Mouse (Mus musculus): Measurements from ENCODE around the gene 2010111I01Rik.

2010111I01Rik gene

GRCm38 (mm10) chr13:63115187-63115784, 150.6 kb downstream of the 2010111I01Rik start:
- DNase-seq: no peak

DNA sequence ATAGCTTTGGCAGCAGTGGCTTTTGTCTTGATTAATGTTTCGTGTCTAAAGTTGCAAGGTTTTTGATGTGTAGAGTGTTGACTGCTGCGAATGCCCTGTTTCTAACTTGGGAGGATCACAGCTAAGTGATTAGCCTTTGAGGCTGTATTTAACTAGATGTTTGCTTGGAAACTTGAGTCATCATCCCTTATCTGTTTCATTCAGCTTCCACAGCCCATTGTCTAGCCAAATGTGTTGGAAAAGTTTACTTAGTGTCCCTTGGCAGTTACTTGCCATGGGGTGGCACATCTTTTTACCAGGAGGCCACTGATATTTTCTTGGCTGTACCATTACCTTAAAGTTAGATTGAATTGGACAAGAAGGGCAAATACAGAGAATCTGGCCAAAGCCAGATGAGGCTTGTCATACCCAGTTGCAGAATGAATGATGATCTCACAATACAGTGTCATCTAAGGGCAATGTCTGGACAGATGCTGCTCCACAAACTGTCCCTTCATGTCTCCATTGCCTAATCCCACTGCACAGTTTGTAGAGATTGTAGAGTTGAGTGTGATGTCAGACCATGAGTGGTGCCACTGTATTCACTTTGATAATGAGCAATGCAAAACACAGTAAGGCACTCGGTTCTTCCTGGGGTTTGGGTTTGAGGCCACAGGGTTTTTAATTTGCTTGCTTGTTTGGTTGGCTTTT, 152.9 kb downstream of the 2010111I01Rik start:
- DNase-seq: peak in 1 of 2 experiments; percentile 30

- DNase-seq: no peak
Observed at GRCm38 (mm10) chr13:63118682-63119081, 154.0 kb downstream of the 2010111I01Rik start.

- DNase-seq: no peak
Observed at GRCm38 (mm10) chr13:63120296-63120695, 155.6 kb downstream of the 2010111I01Rik start.

- DNase-seq: no peak
Observed at GRCm38 (mm10) chr13:63121747-63122146, 157.1 kb downstream of the 2010111I01Rik start.

GRCm38 (mm10) chr13:63126206-63126605, 161.5 kb downstream of the 2010111I01Rik start:
- DNase-seq: no peak

- no peak for DNase-seq
Observed at GRCm38 (mm10) chr13:63127516-63127915, 162.8 kb downstream of the 2010111I01Rik start.

GRCm38 (mm10) chr13:63134879-63135421, 170.3 kb downstream of the 2010111I01Rik start:
- peak; percentile 59 to 75 for DNase-seq

- DNase-seq: no peak
Observed at GRCm38 (mm10) chr13:63135994-63136393, 171.3 kb downstream of the 2010111I01Rik start.

GRCm38 (mm10) chr13:63136775-63137174, 172.1 kb downstream of the 2010111I01Rik start:
- DNase-seq: no peak

DNA sequence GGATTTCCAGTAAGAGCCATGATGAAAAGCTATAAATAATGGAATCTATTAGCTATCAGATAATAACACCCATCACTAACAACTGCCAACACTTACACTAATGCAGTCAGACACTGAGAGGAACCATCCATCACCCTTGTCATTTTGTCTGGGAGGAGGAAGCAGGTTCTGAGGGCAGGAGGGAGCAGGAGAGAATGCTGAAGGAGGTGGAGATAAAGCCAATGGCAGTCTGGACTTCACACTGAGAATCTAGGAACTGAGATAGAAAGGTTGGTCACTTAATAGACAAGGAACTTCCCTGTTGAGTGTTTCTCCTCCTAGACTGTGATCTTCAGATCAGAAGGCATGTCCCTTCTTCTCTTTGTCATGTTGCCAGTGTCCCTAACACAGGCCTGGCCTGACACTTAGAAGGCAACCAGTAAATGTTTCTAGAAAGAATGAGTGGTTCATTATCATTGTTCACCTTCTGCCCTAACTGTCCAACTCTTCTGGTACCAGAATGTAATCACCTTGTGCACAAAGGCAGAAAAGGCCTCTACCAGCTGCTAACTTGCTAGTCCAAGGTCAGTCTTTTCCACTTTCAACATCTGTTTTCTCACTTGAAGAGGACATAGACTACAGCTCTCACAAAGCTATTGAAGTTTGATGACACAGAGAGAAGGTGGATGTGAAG, 173.8 kb downstream of the 2010111I01Rik start:
- DNase-seq: no peak

- DNase-seq: no peak
Observed at GRCm38 (mm10) chr13:63139463-63140226, 175.0 kb downstream of the 2010111I01Rik start.

GRCm38 (mm10) chr13:63140784-63141183, 176.1 kb downstream of the 2010111I01Rik start:
- DNase-seq: peak; percentile 61 to 63

GRCm38 (mm10) chr13:63141275-63141674, 176.6 kb downstream of the 2010111I01Rik start:
- DNase-seq: no peak

- DNase-seq: no peak
Observed at GRCm38 (mm10) chr13:63146604-63147188, 182.0 kb downstream of the 2010111I01Rik start.

DNA sequence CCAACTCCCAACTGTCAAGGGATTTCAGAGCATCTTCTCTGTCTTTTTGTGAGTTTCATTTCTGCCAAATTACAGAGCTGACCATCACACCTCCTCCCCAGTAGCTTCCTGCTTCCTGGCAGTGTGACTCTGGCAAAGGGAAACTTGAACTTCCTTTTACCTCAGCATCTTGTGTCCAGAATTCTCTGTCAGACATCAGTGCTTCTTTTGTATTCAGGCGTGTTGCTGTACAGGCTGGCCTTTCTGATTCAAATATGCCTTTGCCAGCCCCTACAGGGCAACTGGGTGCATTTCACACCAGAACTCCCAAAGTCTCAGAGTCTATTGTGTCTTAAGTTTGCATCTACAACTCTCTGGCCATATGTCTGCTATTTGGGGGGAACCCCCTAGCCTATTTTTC, 183.5 kb downstream of the 2010111I01Rik start:
- no peak for DNase-seq

DNA sequence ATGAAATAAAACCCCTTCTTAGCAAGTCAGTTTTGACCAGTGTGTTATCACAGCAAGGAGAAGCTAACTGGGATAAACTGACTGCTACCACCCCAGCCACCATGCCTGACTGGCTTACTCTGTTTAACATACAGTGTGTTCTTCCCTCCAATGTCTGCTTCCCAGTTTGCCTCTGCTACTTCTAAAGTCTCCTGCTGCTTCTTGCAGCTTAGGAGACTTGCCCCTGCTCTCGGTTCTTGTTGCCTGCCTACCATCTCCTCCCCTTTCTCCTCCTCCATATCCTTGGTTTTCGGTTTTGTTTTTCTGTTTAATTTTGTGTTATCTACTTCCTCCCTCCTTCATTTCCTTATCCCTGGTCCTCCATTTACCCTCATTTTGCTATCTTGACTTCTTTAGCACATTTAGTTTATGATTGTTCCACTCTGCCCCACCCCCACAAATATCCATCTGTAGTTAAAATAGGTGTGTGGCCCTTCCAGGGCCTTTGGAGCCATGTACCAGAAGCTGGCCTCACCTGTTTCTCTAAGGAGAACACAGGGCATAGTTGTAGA, 185.9 kb downstream of the 2010111I01Rik start:
- no peak for DNase-seq

- no peak for DNase-seq
Observed at GRCm38 (mm10) chr13:63151028-63151738, 186.5 kb downstream of the 2010111I01Rik start.

DNA sequence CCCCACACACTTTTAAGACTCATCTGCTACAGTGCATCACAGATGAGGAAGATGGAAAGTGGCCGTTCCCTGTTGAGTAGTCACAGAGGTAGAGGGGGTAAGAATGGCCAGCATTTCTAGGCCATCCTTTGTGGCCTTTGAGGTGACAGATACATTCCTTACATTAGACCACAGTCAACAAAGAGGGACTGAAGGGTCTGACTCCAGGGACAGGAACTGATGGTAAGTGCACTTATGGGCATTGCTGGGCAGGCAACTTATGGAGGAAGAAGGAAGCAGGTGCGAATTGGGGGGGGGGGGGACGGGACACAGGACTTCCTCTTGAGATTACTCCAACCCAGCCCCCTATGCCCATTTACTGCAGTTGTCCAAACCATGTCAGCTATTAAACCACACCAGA, 187.8 kb downstream of the 2010111I01Rik start:
- no peak for DNase-seq

- peak; percentile 19 to 36 for DNase-seq
Observed at GRCm38 (mm10) chr13:63153397-63153796, 188.7 kb downstream of the 2010111I01Rik start.

DNA sequence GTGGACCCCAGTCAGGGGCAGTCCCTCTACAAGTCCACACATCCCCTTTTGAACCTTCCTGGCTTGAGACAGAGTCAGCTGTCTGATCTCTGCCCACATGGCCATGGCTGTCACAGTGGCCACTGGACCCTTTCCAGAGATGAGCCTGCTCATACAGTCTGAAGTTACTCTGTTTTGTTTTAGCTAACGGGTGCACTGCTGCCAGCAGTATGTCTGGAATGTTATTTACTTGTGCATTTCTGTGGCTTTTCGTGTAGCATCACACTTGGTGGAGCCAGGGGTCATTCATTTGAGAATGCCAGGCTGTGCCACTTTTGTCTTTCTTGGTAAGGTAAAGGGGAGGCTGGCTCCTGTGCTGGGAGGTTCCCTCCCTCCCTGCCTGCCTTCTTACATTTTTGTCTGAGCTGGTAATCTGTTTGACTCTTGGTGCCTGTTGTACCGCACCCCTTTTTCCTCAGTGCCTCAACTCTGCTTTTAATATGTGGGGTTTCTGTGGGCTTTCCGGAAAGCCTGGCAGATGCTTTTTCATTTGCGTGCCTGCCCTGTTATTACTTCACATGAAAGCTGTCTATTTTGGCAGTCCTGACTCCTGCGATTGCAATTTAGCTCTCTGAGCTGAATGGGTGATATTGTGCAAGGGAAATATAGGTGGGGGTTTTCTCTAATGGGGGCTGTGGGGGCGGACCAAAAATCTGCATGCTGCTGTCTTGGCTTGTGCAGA, 190.3 kb downstream of the 2010111I01Rik start:
- peak; percentile 28 to 58 for DNase-seq
